Mouse (Mus musculus) bone marrow macrophage, adult 2 months (primary cell): Measurements from ENCODE around the gene Helt. TPM values are rescaled to one million over a fixed set of nuclear protein-coding genes. Genes with fewer than 3 reads are reported as not detected.

Experiments
- H3K27ac ChIP-seq: 2 replicates; pipeline ENCODE4 v1.5.1; 2012; ENCODE audit warnings: low read depth, low read length; ENCODE audit not compliant: insufficient read depth
- H3K4me1 ChIP-seq: 2 replicates; pipeline ENCODE4 v1.6.1; 2012; ENCODE audit warnings: low read length; ENCODE audit not compliant: control insufficient read depth, insufficient read depth
- H3K4me3 ChIP-seq: 2 replicates; pipeline ENCODE4 v1.5.1; 2012; ENCODE audit warnings: mild to moderate bottlenecking, low read length, moderate library complexity; ENCODE audit not compliant: insufficient read depth
- CTCF ChIP-seq: IDR thresholded peaks from 2 replicates; pipeline ENCODE4 v1.5.1; 2012; ENCODE audit warnings: low read depth, mild to moderate bottlenecking, low read length, moderate library complexity
- POLR2A ChIP-seq: IDR thresholded peaks from 2 replicates; pipeline ENCODE4 v1.6.1; 2012; ENCODE audit warnings: mild to moderate bottlenecking, low read depth, low read length, borderline replicate concordance
- polyA plus RNA-seq: library from polyadenylated mRNA; stranded (reverse); fragments of >200 nt; gene quantifications from 2 replicates; pipeline ENCODE4 v1.2.4, GENCODE M21; 2012; ENCODE audit not compliant: missing spikeins, insufficient read depth, insufficient read length

Gene Helt
- not detected in 2 replicates for polyA plus RNA-seq

DNA sequence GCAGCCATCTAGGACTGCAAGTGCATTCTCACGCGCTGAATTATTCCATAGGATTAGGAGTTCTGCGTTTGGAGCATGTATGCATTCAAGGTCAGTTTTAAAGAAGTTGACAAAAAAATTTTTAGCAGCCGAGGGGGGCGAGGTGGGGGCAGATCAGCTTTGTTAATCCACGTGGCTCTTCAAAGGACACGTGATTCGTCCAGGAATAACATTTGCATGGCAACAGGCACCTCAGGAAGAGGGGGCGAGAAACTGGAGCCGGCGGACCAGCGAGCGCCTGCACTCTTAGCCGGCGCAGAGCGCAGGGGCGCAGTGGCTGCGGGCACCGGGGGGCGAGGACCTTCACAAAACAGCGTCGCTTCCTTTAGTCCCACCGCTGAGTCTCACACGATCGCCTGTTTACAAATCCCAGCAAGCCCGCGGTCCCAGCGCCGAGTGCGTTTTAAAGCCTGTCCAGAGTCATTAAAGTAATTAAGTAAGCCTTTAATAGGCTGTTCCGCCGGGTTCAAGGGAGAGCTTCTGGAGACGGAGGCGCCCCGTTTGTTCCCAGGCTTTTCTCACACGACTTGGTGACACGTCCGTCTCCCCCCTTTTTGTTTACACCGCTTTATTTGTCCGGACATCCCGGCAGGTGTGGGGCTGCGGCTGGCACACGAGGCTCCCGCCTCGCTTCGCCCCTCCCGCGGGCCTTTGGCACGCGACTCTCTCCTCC, at the start of gene Helt:
Helt (minus strand) TSS at position 491 of the 712 bp plus-strand sequence.
- no peak within 1 kb of the TSS for H3K4me3 ChIP-seq
- no peaks in the 10 kb centered on the region for H3K4me1 ChIP-seq
- no peak within 1 kb of the TSS for H3K27ac ChIP-seq
- TF ChIP-seq CTCF: no peak
- no peak for TF ChIP-seq POLR2A

DNA sequence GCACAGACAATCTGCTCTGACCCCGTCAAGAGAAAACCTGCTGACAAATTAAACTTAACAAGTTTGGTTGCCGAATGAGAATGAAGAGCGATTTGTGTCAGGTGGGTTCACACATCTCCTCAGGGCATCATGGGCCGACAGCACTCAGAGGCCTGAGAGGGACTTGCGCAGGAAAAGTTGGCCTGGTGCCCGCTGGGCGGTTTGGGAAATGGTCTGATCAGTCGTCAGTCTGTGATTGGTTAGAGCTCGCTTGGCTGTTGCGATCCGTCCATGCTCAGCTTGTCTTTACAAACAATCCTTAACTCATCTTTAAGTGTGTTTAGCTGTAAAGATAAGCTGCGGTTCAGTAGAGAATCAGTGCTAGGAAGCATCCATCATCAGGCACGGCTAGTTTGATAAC, 47.8 kb upstream of the Helt start:
- TF ChIP-seq CTCF (no peak), POLR2A (no peak)

DNA sequence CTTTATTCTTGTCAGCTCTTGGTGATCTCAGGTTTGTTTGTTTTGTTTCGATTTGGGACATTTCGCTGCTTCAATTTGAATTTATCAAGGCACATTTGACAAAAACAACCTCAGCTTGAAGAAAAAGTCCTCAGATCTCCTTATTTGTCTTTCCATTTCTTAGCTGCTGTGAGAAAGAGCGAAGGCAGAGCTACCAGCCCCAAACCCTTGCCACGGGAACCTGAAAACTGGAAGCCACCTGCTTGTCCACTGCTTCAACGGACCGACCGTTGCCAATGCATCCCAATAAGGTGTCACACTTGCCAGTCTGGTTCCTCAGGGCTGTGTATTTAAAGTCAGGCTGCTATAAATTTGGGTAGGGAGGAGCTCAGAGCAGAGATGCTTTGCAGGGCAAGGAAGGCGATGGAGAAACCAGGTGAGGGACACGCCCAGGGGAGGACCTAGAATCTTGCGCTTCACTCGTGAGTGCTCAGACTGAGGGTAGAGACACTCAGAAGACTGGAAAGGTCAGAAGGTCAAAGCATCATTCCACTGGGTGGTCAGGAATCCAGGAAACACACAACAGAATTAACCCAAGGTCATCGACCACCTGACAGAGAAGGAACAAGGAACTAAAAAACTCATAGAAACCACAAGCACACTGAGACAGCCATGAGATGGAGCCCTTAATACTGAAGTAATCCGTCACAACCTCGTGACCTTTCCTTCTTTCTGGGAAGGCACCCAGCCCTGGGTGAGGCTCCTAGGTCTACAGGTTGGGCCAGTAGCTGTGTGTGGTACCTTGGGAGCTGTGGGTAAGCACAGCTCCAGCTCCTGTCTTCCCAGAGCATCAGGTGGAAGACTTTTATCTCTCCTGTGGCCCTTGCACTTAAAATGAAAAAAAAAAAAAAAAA, 46.2 kb upstream of the Helt start:
- no peak overlapping the region for H3K27ac ChIP-seq
- no peak for TF ChIP-seq CTCF
- no peak for TF ChIP-seq POLR2A
- no peak overlapping the region for H3K4me3 ChIP-seq
- H3K4me1 ChIP-seq: no peaks in the 10 kb centered on the region

More for the DNA sequence above, 47.8 kb upstream of the Helt start:
- H3K4me1 ChIP-seq: no peaks in the 10 kb centered on the region
- H3K4me3 ChIP-seq: no peak overlapping the region
- H3K27ac ChIP-seq: no peak overlapping the region

DNA sequence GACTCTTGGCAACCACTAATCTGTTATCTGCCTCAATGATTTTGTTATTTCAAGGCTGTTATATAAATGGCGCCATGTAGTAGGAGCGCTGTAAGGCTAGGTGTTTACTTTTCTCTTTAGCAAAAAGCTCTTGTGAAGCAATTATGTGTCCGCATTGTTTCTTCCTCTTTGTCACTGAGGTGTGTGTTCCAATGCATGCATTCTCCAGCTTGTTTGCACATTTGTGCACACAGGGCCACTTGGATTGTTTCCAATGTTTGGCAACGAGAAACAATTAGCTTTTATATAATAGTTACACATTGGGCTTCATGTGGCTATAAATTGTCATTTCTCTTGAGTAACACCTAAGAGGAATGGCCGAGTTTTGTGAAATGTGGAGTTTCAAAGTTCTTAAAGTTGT, 44.8 kb upstream of the Helt start:
- TF ChIP-seq CTCF: no peak
- no peak for TF ChIP-seq POLR2A
- Histone ChIP-seq H3K4me1 (no peaks in the 10 kb centered on the region), H3K27ac (no peak overlapping the region), H3K4me3 (no peak overlapping the region)

DNA sequence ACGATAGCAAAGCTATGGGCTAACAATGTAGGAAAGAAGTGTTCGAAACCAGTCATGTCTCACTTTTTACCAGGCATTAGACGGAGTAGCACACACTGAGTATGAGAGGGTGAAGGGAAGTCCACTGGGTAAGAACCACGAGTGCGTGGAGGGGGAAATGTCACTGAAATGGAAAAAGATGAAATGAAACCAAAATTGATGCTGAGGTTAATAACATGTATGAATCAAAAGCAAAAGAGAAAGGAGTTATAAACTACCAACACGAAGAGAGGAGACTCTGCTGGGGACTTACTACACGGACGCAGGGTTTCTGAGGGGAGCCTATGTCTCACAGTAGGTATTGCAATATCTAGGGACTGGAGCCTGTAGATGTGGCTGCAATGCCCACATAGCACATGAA, 41.9 kb upstream of the Helt start:
- H3K27ac ChIP-seq: no peak overlapping the region
- H3K4me1 ChIP-seq: no peaks in the 10 kb centered on the region
- no peak for TF ChIP-seq CTCF
- TF ChIP-seq POLR2A: no peak
- H3K4me3 ChIP-seq: no peak overlapping the region

DNA sequence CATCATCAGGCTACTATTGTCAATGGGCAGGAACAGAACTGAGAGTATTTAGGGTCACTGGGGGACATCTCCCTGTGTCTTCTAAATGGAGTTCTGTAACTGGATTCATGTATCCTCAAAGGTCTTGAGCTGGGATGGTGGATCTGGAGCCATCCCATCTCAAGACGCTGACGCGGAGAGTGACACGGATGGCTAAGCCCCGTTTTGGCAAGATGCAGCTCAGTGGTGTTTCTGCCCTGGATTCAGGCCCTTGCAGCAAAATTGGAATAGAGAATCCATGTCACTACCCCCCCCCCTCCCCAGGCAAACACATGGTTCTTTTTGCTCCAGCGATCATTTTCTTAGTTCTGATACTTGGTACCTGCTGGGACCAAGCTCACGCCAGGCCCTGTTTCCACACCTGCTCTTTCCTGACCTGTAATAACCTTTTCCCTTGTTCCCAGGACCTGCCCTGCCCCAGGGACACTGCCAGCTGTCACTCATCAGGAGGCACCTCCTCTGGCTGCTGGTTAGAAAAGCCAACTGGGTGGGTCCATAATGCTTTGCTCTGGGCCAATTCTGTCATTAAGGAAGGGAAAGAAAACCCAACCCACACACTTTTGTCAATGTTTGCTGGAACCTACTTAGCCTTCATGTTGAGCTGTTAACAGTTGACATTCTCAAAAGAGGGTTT, 38.1 kb upstream of the Helt start:
- TF ChIP-seq CTCF: no peak
- no peak for TF ChIP-seq POLR2A
- no peaks in the 10 kb centered on the region for H3K4me1 ChIP-seq
- no peak overlapping the region for H3K27ac ChIP-seq
- H3K4me3 ChIP-seq: no peak overlapping the region

DNA sequence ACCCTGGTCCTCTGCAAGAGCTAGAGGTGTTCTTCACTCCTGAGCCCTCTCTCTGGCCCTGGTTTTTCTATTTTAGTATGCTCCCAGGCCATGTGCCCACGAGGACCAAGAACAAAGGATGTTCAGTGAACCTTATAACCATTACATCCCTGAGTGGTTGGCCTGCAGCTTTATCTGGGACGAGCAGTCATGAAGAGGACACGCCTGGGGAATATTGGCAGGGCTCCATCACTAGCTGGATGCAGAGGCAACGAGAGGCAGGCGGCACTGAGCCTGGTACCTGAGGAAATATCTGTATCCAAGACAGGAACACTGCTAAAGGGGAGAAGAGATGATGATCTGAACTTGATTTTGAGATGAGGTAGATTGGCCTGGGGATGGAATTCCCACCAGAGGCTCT, 37.3 kb upstream of the Helt start:
- Histone ChIP-seq H3K4me1 (no peaks in the 10 kb centered on the region), H3K4me3 (no peak overlapping the region), H3K27ac (no peak overlapping the region)
- no peak for TF ChIP-seq CTCF
- no peak for TF ChIP-seq POLR2A

DNA sequence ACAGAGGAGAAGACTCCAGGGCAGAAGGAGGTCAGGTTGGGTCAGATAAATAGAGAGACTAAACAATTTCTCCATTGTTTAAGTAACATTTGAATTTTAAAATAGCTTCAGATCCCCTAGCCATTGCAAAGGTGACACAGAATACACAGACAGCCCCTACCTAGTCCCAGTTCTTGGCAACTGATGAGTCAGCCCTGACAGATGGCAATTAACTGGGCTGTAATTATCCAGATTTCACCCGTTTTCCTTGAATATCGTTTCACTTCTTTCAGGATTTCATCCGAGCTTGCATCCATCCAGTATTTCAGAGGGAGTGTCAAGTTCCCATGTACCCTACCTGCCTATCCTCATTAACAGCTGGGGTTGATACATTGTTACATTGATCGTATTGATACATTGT, 34.9 kb upstream of the Helt start:
- no peak overlapping the region for H3K27ac ChIP-seq
- no peaks in the 10 kb centered on the region for H3K4me1 ChIP-seq
- no peak overlapping the region for H3K4me3 ChIP-seq
- TF ChIP-seq POLR2A: no peak
- no peak for TF ChIP-seq CTCF

DNA sequence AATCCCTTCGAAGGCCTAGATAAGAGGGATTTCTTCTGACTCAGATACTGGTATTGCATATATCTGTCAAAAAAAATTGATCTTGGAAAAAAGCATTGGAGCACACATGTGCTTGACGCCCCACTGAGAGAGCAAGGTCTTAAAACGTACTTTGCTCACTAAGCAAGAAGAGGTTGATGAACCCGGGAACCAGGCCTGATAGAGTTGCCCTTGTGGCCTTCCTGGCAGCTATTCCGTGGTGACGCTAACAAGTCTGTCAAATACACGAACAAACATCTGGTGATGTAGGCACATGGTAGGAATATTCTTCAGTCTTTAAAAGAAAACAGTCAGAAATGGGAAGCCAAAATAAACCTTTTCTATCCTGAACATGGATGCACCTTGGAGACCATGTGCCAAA, 32.8 kb upstream of the Helt start:
- Histone ChIP-seq H3K4me3 (no peak overlapping the region), H3K4me1 (no peaks in the 10 kb centered on the region), H3K27ac (no peak overlapping the region)
- TF ChIP-seq POLR2A (no peak), CTCF (no peak)

DNA sequence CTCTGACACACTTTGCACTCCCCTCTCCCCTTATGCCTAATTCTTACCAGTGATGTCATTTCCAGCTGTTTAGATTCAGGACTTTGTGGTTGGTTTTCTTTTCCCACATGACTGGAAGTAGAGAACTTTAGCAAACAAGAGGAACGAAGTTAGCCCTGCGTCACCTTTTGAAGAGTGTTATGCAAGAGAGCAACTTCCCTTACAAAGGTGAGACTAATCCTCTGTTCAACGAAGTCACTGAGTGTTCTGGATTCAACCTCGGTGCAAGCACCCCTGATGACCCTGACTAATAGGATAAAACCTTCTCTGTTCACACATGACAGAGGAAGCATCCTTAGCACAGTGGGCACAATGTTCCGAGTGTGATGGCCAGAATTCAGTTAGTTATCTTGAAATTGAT, 32.2 kb upstream of the Helt start:
- Histone ChIP-seq H3K27ac (no peak overlapping the region), H3K4me3 (no peak overlapping the region), H3K4me1 (no peaks in the 10 kb centered on the region)
- TF ChIP-seq POLR2A (no peak), CTCF (no peak)
